Mouse (Mus musculus) midbrain, embryonic 13.5 days (tissue): ENCODE results near the gene Fars2. TPM values are rescaled to one million over a fixed set of nuclear protein-coding genes. Genes with fewer than 3 reads are reported as not detected.

ENCODE experiments used
- ATAC-seq: fragments of 200-750 bp; cut with Nextera tagmentation; 2 replicates; pipeline ENCODE4 v1.8.0; 2017; ENCODE audit warnings: mild to moderate bottlenecking, moderate TSS enrichment, moderate library complexity
- H3K27ac ChIP-seq: fragments of 300-500 bp; sonication (generic); 2 replicates; pipeline ENCODE4 v1.5.1; 2015; ENCODE audit warnings: inconsistent platforms, mild to moderate bottlenecking, moderate library complexity
- H3K27me3 ChIP-seq: fragments of 300-500 bp; sonication (generic); 2 replicates; pipeline ENCODE4 v1.6.1; 2015; ENCODE audit warnings: mild to moderate bottlenecking, inconsistent platforms
- H3K36me3 ChIP-seq: fragments of 300-500 bp; sonication (generic); 2 replicates; pipeline ENCODE4 v1.6.1; 2015; ENCODE audit warnings: mild to moderate bottlenecking, inconsistent platforms
- H3K4me1 ChIP-seq: fragments of 300-500 bp; sonication (generic); replicated peaks from 2 replicates; pipeline ENCODE4 v1.6.1; 2015; ENCODE audit warnings: inconsistent platforms
- H3K4me2 ChIP-seq: fragments of 300-500 bp; sonication (generic); replicated peaks from 2 replicates; pipeline ENCODE4 v1.6.1; 2015; ENCODE audit warnings: moderate library complexity, mild to moderate bottlenecking, inconsistent platforms
- H3K4me3 ChIP-seq: fragments of 300-500 bp; sonication (generic); replicated peaks from 2 replicates; pipeline ENCODE4 v1.5.1; 2015; ENCODE audit warnings: mild to moderate bottlenecking, inconsistent platforms
- H3K9ac ChIP-seq: fragments of 300-500 bp; sonication (generic); replicated peaks from 2 replicates; pipeline ENCODE4 v1.6.1; 2015; ENCODE audit warnings: mild to moderate bottlenecking, inconsistent platforms
- H3K9me3 ChIP-seq: fragments of 300-500 bp; sonication (generic); 2 replicates; pipeline ENCODE4 v1.6.1; 2016; ENCODE audit warnings: mild to moderate bottlenecking, inconsistent platforms
- WGBS: fragments of 180-500 bp; shearing (Covaris S2); methylation state at CpG from one replicate; pipeline ENCODE4 v1.1.7; 2015; 5-methylcytosine and 5-hydroxymethylcytosine counted together
- polyA plus RNA-seq: library from polyadenylated mRNA; unstranded; fragments of >200 nt; fragmentation: Nextera tagmentation; extraction: Ambion mirVana; gene quantifications from 2 replicates; pipeline ENCODE4 v1.2.1, GENCODE M21; 2015

Gene Fars2
- polyA plus RNA-seq, 1 experiment from 2014 or later, result 29.5 TPM

- no peaks in the 10 kb centered on the region for H3K9me3 ChIP-seq
- H3K36me3 ChIP-seq, result no peaks in the 10 kb centered on the region
- ATAC-seq, result no peak
- H3K27ac ChIP-seq, result no peak overlapping the region
- 71% methylated on average over 4 of the region's 4 CpGs for whole genome bisulfite sequencing
- H3K4me2 ChIP-seq, result no peak overlapping the region
- H3K27me3 ChIP-seq, result no peaks in the 10 kb centered on the region
- 0 out of 2 replicates have a peak, but pooled peaks cover 2% of the 10 kb centered on the region for H3K4me1 ChIP-seq
- H3K4me3 ChIP-seq, result no peak overlapping the region
- no peak overlapping the region for H3K9ac ChIP-seq
These were observed 190.2 kb downstream of the Fars2 start for GRCm38 (mm10) chr13:36307386-36307785.

GRCm38 (mm10) chr13:36309160-36309559 is 191.9 kb downstream of the Fars2 start:
- 0 out of 2 replicates have a peak, but pooled peaks cover 2% of the 10 kb centered on the region for H3K4me1 ChIP-seq
- H3K9ac ChIP-seq, result no peak overlapping the region
- H3K4me2 ChIP-seq, result no peak overlapping the region
- no peaks in the 10 kb centered on the region for H3K9me3 ChIP-seq
- H3K27ac ChIP-seq, result no peak overlapping the region
- WGBS, result 96% methylated on average over 1 of the region's 1 CpGs
- H3K27me3 ChIP-seq, result no peaks in the 10 kb centered on the region
- no peak overlapping the region for H3K4me3 ChIP-seq
- ATAC-seq, result no peak
- H3K36me3 ChIP-seq, result no peaks in the 10 kb centered on the region

- no peak overlapping the region for H3K27ac ChIP-seq
- no peak overlapping the region for H3K4me3 ChIP-seq
- no peaks in the 10 kb centered on the region for H3K9me3 ChIP-seq
- H3K36me3 ChIP-seq, result no peaks in the 10 kb centered on the region
- 90% methylated on average over 8 of the region's 8 CpGs for WGBS
- H3K9ac ChIP-seq, result no peak overlapping the region
- no peak for ATAC-seq
- H3K27me3 ChIP-seq, result no peaks in the 10 kb centered on the region
- H3K4me1 ChIP-seq, result no peaks in the 10 kb centered on the region
- no peak overlapping the region for H3K4me2 ChIP-seq
These were observed 197.0 kb downstream of the Fars2 start for GRCm38 (mm10) chr13:36314218-36314617.

- H3K4me2 ChIP-seq, result no peak overlapping the region
- WGBS, result 92% methylated on average over 10 of the region's 10 CpGs
- H3K4me3 ChIP-seq, result no peak overlapping the region
- ATAC-seq, result no peak
- no peak overlapping the region for H3K9ac ChIP-seq
- H3K27me3 ChIP-seq, result no peaks in the 10 kb centered on the region
- H3K27ac ChIP-seq, result no peak overlapping the region
- H3K4me1 ChIP-seq, result no peaks in the 10 kb centered on the region
- no peaks in the 10 kb centered on the region for H3K9me3 ChIP-seq
- H3K36me3 ChIP-seq, result no peaks in the 10 kb centered on the region
These were observed 197.9 kb downstream of the Fars2 start for GRCm38 (mm10) chr13:36314860-36315800.

- H3K4me2 ChIP-seq, result no peak overlapping the region
- H3K27ac ChIP-seq, result no peak overlapping the region
- no peaks in the 10 kb centered on the region for H3K4me1 ChIP-seq
- no peaks in the 10 kb centered on the region for H3K9me3 ChIP-seq
- no peak overlapping the region for H3K4me3 ChIP-seq
- no peak overlapping the region for H3K9ac ChIP-seq
- no peaks in the 10 kb centered on the region for H3K36me3 ChIP-seq
- H3K27me3 ChIP-seq, result no peaks in the 10 kb centered on the region
- ATAC-seq, result no peak
- WGBS, result 85% methylated on average over 3 of the region's 3 CpGs
These were observed 200.6 kb downstream of the Fars2 start for GRCm38 (mm10) chr13:36317824-36318223.

- Histone ChIP-seq H3K36me3 (no peaks in the 10 kb centered on the region), H3K9ac (no peak overlapping the region), H3K27me3 (no peaks in the 10 kb centered on the region), H3K9me3 (no peaks in the 10 kb centered on the region), H3K4me1 (no peaks in the 10 kb centered on the region), H3K27ac (no peak overlapping the region), H3K4me3 (no peak overlapping the region), H3K4me2 (no peak overlapping the region)
- WGBS, result 97% methylated on average over 2 of the region's 2 CpGs
- no peak for ATAC-seq
These were observed 207.4 kb downstream of the Fars2 start for GRCm38 (mm10) chr13:36324624-36325023.

- Histone ChIP-seq H3K27me3 (no peaks in the 10 kb centered on the region), H3K4me2 (no peak overlapping the region), H3K36me3 (no peaks in the 10 kb centered on the region), H3K27ac (no peak overlapping the region), H3K4me3 (no peak overlapping the region), H3K9ac (no peak overlapping the region), H3K9me3 (no peaks in the 10 kb centered on the region), H3K4me1 (no peaks in the 10 kb centered on the region)
- ATAC-seq, result no peak
- WGBS, result 85% methylated on average over 3 of the region's 3 CpGs
These were observed 209.3 kb downstream of the Fars2 start for GRCm38 (mm10) chr13:36326539-36326938.

- Histone ChIP-seq H3K4me3 (no peak overlapping the region), H3K27ac (no peak overlapping the region), H3K27me3 (no peaks in the 10 kb centered on the region), H3K9ac (no peak overlapping the region), H3K9me3 (no peaks in the 10 kb centered on the region), H3K4me1 (no peaks in the 10 kb centered on the region), H3K4me2 (no peak overlapping the region), H3K36me3 (no peaks in the 10 kb centered on the region)
- no peak for ATAC-seq
- 86% methylated on average over 2 of the region's 2 CpGs for WGBS
These were observed 212.7 kb downstream of the Fars2 start for GRCm38 (mm10) chr13:36329871-36330270.

GRCm38 (mm10) chr13:36330542-36330941 is 213.3 kb downstream of the Fars2 start:
- no peak overlapping the region for H3K27ac ChIP-seq
- no peak overlapping the region for H3K4me2 ChIP-seq
- no peak for ATAC-seq
- no peaks in the 10 kb centered on the region for H3K9me3 ChIP-seq
- no peaks in the 10 kb centered on the region for H3K4me1 ChIP-seq
- H3K4me3 ChIP-seq, result no peak overlapping the region
- H3K36me3 ChIP-seq, result no peaks in the 10 kb centered on the region
- no peaks in the 10 kb centered on the region for H3K27me3 ChIP-seq
- WGBS, result 84% methylated on average over 3 of the region's 3 CpGs
- H3K9ac ChIP-seq, result no peak overlapping the region

- no peaks in the 10 kb centered on the region for H3K36me3 ChIP-seq
- H3K4me3 ChIP-seq, result no peak overlapping the region
- H3K4me1 ChIP-seq, result no peaks in the 10 kb centered on the region
- WGBS, result 33% methylated on average over 5 of the region's 5 CpGs
- H3K27me3 ChIP-seq, result no peaks in the 10 kb centered on the region
- ATAC-seq, result no peak
- H3K9ac ChIP-seq, result no peak overlapping the region
- no peak overlapping the region for H3K27ac ChIP-seq
- H3K9me3 ChIP-seq, result no peaks in the 10 kb centered on the region
- no peak overlapping the region for H3K4me2 ChIP-seq
These were observed 217.5 kb downstream of the Fars2 start for GRCm38 (mm10) chr13:36334748-36335147.

GRCm38 (mm10) chr13:36351529-36351928 is 234.3 kb downstream of the Fars2 start:
- Histone ChIP-seq H3K9ac (no peak overlapping the region), H3K27ac (no peak overlapping the region), H3K36me3 (no peaks in the 10 kb centered on the region), H3K4me3 (no peak overlapping the region), H3K4me2 (no peak overlapping the region), H3K9me3 (no peaks in the 10 kb centered on the region), H3K27me3 (no peaks in the 10 kb centered on the region), H3K4me1 (no peaks in the 10 kb centered on the region)
- WGBS, result 85% methylated on average over 11 of the region's 11 CpGs
- no peak for ATAC-seq

- no peaks in the 10 kb centered on the region for H3K36me3 ChIP-seq
- no peak overlapping the region for H3K4me3 ChIP-seq
- no peak overlapping the region for H3K4me2 ChIP-seq
- H3K4me1 ChIP-seq, result peaks cover 7% of the 10 kb centered on the region
- H3K9ac ChIP-seq, result no peak overlapping the region
- ATAC-seq, result no peak
- 78% methylated on average over 4 of the region's 4 CpGs for WGBS
- H3K27me3 ChIP-seq, result no peaks in the 10 kb centered on the region
- no peaks in the 10 kb centered on the region for H3K9me3 ChIP-seq
- H3K27ac ChIP-seq, result no peak overlapping the region
These were observed 240.3 kb downstream of the Fars2 start for GRCm38 (mm10) chr13:36357469-36357868.
